Mouse (Mus musculus) cerebellum, adult 8-10 months (tissue): ENCODE data around the gene Adgrf3.
A peak's percentile ranks its signal among the peaks of the same experiment; 100 is the strongest.
"Not testable (repeated sequence)": the region's sequence is repeated elsewhere in the genome, so short reads cannot be mapped to it uniquely, and the experiment has no call there.

Source experiments
- DNase-seq: peaks from one replicate; pipeline ENCODE4 v3.0.0; 2022

Adgrf3 gene

DNA sequence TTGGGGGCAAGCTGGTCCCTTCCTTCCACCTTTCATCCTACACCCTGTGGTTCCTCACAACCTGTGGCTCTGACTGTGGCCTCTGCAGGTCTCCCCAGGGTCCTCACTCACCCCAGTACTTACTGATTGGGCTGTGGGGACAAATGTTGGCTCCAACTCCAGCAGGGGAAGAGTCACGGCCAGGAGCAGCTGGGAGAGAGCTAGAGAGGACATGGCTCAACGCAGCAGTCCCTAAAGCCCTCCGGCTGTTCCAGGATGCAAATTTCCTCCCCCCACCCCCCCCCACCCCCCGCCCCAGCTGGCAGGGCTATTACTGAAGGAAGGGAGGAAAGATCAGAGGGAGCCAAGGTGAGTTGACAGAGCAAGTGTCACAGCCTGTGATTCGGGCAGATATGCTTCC is at the start of gene Adgrf3:
Gene Adgrf3 (minus strand): TSS at position 230 of the 400 bp plus-strand sequence.
- no peak for DNase-seq

DNA sequence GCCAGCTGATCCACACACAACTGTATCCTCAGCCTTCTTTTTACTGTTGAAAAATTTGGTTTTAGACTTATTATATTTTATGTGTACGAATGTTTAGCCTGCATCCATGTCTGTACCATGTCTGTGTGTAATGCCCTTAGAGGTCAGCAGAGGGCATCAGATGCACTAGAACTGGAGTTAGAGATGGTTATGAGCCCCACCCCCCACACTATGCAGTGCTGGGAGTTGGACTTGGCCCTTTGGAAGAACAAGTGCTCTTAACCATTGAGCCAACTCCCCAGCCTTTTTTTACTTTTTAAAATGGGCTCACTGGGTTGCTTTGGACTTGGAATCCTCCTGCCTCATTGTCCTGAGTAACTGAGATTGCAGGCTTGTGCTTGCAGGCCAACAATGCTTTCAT is 42.1 kb upstream of the Adgrf3 start:
- no peak for DNase-seq

DNA sequence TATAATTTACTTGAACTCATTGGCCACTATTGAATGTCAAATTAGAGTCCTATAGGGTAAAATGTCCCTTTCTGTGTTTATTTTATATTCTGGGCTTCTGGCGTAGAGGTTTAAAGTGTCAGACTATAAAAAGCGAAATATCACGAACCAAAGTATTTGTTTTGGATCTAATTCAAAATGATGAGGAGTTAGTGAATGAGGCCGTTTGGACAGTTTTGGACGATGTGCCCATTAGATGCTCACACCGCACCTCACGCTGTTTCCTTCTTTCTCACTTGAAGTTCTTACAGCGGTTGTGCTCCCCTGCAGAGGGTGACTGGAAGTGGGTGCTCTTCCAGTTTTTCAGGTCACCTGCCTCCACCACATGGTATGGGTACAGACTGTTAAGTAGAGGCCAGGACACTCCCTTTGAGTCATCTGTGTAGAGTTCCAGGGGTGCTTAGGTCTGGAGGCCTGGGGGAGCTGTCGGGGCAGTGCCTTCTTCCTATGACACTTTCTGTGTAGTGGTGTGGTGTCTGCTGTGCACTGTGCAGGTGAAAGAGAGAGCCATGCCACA is 40.4 kb upstream of the Adgrf3 start:
- DNase-seq = no peak

DNA sequence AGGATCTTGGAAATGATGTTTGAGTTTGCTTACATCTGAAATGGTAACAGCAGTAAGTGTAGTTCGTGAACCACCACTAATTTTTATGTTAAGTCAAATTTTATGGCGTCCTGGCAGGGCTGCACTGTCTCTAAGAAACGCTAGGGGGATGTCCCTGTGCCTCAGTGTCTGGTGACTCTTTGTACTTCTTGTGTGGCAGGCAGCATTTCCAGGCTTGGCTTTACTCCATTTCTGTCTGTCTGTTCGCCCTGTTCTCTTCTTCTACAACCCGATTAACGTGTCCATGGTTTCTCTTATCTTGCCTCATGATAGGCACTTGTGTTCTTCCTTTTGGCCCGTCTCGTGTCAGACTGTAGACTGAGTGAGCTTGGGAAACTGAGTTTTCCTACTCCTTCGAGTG is 38.2 kb upstream of the Adgrf3 start:
- DNase-seq = no peak

DNA sequence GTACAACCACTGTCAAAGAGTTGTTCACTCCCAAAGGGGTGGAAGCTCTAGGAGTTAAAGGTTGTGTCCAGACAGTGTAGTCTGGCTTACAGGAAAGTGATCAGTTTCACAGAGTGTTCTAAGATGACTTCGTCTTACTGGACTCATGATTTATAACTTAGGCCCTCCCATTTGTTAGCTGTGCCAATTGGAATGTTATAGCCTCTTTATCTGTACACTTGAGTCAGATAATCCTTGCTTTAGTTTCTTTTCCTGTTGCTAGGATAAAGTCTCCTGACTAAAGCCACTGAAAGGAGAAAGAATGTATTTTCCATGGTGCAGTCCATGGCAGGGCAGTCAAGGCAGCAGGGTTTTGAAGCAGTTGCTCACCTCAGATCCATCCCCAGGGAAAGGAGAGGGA is 36.9 kb upstream of the Adgrf3 start:
- no peak for DNase-seq

DNA sequence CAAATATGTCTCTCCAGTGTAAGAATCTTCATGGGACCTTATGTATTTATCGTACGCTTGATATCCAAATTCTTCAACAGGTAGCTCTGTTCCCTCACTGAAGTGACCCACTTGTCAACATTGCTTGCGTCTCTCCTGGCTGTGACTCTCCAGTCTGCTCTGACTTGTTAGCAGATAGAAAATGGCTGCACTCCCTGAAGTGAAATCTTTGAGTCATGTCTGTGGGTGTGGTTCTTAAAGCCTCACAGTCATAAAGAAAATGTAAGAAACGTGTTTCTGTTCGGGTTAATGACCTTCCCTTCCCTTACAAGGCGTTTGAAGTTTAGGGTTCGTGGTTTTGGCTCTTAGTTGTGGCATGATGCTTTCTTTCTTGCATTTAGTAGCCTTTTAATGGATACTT is 35.0 kb upstream of the Adgrf3 start:
- DNase-seq = no peak

DNA sequence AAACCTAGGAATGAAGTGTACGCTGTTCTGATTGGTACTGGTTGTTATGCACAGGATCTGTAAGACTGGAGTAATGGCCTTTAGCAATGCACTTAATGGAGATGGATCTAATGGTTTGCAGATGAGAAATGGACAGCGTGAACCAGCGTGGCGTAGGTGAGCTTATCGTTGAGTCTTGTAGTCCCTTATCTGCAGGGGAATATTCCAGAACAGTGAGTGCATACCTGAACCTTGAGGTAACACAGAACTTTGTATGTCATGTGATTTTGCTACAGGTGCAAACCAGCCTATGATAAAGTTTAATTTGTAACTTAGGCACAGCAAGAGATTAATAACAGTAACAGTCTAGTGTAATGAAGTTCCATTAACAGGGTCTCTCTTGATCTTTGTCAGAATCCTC is 33.0 kb upstream of the Adgrf3 start:
- DNase-seq = no peak

DNA sequence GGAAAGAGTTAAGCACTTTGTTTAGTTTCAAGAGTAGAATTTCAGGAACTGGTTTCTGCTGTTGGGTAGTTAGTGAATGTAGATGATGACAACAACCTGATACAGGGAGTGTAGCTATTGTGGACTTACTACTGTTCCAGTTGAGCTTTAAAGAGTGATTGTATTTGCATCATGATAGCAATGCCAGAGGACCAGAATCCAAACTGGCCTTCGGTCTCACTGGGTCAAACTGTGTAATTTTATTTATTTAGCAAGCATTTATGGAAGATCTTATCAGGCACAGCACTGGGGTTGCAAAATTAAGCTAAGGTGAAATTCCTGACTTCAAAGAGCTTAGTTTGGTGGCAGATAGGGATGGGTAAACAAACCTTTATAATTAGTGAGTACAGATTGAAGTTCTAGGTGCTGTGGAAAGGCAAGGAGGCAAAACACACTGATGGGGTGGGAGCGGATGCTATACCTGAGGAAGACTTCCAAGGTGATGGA is 30.2 kb upstream of the Adgrf3 start:
- no peak for DNase-seq

DNA sequence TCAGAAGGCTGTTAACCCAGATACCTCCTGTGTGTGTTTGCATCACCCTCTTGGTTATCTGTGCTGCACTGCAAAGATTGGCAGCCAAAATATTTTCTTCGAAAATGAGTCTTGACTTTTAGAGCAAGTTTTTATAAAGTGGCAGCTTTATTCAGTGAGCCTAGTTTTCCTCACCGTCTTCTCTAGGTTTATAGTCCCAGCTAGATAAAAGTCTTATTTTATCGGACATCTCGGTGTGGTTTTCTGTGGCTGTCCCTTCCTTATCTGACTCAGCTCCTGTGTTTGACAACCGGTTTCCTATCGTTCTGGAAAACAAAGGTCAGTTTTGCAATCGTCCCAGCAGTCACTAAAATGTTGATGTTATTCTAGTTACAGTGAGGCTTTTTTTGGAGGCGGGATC is 28.5 kb upstream of the Adgrf3 start:
- DNase-seq = no peak

DNA sequence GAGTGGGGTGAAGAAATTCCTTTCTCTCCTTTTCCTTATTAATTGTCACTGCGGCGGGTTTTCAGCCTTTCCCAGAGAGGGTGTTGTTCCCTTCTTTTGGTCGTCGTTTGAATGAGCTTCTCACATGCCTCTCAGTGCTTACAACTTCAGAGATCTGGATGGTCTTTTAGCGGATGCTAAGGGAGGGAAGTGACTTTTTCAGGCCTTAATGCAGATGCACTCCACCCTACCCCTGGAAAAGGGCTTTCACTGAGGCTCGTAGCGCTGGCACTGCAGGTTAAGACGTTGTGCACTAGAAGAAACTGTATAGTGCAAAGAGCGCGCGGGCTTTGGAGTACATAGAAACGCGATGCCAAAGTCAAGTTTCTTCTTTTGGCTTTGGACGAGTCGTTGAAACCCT is 27.5 kb upstream of the Adgrf3 start:
- DNase-seq = peak; percentile 19

DNA sequence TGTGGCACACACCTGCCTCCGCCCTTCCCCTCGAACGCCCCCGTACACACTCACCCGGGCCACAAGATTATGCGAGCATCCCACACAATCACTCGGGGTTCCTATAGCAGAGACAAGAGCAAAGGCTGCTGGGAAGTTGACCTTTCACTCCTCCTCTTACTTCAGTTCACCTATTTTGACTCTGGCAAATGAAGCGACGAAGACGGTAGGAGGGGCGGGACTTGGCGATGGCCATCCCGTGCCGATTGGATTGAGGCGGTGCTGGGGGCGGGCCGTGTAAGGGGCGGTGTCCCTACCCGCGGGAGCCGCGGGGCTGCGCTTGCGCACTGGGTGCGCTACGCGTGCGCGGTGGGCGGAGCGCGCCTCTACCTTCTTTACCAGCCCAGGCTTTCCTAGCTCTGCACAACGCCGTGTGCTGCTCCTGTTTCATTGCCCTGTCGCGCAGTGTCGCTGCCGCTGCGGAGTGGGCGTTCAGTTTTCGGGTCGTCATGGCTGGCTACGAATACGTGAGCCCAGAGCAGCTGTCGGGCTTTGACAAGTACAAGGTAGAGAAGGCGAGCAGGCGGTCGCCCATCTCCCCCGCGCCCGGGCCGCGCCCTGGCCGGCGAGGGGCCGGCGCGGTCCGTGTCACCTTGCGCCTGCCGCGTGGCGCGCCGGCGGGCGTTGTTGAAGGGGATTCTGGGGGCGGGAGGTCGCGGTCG is 26.9 kb upstream of the Adgrf3 start, which contains the start of gene Selenoi:
Gene Selenoi (plus strand): TSS at position 311 of the 701 bp plus-strand sequence.
- peak; percentile 100 for DNase-seq

DNA sequence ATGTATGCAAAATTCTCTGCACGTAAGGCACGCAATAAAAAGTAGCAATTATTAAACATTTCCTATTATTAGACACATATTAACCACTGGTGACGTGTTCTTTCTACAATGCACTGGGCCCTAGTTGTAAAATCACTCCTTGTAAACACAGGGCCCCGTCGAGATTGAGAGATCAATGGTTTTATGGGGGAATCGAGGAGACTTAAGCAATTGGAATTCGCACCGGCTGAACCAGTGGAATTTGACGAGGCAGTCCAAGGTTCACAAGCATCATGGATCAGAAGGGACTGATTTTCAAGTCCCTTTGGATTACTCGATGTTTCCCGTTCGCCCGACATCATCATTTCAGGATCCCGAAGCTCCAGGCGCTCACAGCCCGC is 26.4 kb upstream of the Adgrf3 start:
- DNase-seq = no peak

DNA sequence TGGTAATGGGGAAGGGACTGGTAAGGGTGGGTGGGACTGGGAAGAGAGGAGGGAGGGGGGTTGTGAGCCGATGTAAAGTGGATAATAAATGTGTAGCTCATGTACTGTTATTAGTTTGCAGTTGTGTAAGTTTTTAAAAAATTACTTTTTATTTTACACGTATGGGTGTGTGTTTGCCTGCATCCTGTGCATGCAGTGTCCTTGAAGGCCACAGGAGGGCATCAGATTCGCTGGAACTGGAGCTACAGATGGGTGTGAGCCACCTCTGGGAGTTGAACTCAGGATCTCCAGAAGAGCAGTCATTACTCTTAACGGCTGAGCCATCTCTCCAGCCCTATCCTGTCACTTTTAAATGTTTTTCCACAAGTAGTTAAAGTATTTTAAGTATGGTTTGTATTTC is 25.4 kb upstream of the Adgrf3 start:
- peak; percentile 18 for DNase-seq

DNA sequence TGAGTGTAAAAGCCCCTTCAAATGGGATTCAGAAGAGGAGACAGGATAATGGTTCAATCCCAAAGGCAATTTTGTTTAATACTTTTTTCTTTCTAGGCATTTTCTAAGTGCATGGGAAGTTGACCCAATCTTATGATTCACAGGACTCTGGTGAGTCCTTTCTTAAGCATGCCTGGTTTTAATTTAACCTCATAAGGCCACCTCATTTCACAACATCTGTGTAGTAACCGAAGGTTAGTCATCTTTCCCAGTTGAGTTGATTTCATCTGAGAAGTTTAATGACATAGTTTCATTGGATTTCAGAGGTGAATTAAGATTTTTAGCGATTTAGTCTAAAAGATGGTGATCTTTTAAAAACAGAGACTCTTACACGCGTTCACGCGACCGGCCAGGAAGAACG is 17.2 kb upstream of the Adgrf3 start:
- DNase-seq = no peak

DNA sequence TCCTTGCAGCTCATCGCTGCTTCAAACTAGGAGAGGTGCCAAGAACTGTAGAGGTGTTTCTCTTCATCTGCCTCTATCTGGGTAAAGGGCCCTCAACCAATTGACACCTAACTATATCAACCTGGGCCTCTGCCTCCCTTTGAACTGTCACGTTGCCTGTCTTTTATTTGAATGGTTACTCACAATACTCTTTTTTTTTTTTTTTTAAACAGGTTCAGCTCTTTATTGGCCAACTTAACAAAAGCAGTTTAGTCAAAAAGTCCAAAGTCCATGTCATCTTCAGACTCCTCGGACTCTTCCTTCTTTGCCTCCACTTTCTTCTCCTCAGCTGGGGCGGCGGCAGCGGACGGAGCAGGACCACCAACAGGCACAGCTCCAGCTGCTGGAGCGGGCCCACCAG is 15.1 kb upstream of the Adgrf3 start:
- DNase-seq = no peak

DNA sequence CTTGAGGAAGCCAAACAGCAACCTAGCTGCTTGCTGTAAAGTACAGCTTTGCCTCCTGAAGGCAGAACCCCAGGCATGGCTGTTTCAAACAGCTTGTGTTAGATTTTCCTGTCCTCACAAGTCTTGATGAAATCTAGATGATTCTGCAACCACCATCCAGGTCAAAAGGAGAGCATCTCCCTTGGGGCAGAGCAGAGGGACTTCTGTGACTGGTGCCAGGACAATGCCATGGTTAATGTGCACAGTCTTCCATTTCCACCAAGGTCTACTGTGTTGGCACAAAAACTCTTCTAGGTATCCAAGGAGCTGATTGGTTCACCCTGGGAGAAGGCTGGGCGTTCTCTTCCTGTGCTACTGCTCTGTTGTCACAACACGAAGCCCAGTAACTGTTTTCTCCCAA is 14.2 kb upstream of the Adgrf3 start:
- DNase-seq = no peak

DNA sequence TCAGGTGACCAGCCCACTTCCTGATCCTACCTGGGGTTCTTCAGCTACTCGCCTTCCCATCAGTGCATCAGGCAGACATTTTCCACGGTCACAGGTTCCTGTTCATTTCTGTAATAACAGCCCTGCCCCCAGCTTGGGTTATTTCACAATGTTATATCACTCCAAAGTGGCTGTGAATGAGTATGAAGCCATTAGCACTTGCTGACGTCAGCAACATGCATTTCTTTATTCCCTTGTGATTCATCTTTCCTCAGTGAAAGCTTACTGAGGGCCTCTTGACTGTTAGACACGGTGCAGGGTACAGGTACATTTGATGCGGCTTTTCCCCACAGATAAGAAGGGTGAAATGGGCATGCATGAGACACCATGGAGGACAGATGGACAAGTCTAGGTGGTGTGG is 10.4 kb upstream of the Adgrf3 start:
- DNase-seq = no peak

DNA sequence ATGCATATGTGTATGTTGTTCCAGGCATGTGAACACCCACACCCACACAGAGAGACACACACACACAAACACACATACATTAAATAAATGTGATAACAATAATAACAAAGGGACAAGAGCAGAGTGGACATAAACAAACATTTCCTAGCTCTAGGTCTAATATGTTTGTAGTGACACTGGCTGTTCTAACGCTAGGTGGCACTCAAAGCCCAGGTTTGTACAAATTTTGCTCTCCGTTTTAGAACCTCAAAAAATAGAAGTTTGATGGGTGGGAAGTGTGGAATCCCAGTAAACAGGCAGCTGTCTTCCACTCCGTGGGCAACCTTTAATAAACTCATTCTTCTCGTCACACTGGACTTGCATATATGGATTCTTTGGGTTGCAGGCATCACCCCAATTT is 9.4 kb upstream of the Adgrf3 start:
- peak; percentile 63 for DNase-seq

DNA sequence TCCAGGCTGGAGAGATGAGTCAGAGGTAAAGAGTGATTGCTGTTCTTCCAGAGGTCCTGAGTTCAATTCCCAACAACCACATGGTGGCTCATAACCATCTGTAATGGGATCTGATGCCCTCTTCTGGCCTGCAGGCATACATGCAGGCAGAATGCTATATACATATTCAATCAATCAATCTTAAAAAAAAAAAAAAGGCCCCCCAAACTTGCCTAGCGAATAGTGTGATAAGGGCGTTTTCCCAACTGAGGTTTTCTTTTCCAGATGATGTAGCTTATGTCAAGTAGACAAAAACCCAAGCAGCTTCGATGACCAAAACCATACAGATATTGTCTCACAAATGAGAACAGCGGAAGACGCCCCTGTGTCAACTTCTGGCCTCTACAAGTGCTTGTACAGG is 5.2 kb upstream of the Adgrf3 start:
- DNase-seq = not testable (repeated sequence)

DNA sequence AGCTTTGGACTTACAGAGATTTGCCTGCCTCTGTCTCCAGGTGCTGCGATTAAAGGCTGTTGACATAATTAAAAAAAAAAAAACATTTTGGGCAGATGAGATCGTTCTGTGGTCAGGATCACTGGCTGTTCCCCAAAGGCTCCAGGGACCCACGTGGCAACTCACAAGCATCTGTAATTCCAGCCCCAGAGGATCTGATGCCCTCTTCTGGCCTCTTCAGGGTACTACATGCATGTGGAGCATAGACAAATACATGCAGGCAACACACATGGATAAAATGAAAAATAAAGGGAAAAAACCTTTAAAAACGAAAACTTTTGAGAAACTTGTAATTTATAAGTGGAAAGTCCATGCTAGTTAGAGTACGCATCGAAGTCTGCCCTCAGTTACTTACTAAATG is 1.8 kb upstream of the Adgrf3 start:
- no peak for DNase-seq

DNA sequence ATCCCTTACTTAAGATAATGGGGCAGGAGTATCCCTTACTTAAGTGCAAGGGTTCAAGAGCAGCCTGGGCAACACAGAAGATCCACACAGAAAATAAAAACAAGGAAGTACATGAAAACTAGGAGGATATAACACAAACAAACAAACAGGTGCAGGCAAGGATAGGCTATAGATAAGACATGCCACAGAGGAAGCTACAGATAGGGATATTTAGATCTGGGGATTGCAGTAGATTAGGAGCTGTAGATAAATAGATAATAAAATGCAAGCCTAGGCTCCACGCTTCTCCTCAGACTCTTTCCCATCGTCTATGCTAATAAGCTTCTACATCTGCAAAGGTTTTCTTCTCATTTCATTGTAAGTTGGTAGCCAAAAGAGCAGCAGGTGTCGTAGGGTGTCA is 488 bp downstream of the Adgrf3 start:
- no peak for DNase-seq

DNA sequence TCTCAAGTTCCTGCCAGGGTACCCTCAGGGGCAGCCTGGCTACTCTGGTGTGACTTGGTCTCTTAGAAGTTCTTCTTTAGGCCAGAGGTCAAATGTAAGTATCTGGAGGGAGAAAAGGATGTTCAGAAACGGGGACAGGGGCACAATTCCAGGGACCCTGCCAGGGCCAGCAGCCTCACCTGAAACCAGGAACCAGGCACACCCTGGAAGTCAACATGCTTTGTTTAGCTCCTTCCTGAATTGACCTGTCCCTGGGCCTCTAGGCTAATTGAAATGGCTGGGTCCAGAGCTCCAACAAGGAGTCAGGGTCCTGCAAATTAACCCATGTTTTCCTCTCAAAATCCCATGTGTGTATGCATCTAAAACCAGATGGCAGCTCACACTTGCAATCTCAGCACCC is 1.1 kb downstream of the Adgrf3 start:
- no peak for DNase-seq

DNA sequence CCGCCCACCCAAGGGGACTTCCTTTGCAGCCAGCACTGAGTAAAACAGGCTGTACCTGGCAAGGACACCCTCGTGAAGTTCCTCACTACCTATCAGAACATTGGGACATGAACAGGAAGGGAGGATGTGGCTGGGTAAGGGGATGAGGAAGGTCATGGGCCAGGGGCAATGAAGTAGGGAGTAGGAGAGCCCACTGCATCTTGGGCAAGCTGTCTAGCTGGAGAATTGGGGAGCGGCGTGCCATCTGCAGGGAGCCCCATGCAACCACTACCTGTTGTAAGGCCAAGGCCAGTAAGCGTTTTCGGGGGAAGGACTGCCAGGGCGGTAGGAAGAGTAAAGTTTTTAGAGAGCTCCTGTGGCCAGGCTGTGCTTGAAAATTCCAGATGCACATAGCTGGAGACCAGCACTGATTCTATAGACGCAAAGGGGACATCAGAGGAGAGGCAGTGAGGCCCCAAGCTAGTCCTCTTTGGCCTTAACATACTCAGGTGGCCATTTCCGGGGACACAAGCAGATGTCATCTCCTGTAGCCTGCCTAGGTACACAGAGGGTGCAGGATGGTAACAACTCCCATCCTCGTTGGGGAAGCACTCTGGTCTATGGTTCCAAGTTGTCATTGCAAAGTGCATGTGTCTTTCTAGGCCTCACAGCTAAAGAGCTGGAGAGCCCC is 2.2 kb downstream of the Adgrf3 start:
- DNase-seq = no peak

DNA sequence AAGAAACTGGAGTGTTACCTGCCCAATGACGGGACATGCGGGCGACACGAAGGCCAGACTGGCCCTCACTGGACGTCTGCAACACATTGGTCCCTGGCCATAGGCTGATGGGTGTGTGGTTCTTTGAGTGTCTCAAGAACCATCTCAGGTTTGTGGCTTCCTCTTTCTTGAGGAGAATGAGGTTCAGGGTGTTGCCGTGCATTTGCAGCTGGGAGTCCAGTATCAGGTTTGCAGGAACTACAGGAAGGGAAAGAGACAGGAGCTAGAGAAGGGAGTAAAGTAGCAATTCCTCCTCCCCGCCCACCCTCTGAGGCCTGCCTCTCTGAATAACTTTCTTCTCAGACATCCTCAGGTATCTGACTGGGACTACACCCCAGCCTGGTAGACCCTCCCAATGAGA is 3.3 kb downstream of the Adgrf3 start:
- DNase-seq = no peak

DNA sequence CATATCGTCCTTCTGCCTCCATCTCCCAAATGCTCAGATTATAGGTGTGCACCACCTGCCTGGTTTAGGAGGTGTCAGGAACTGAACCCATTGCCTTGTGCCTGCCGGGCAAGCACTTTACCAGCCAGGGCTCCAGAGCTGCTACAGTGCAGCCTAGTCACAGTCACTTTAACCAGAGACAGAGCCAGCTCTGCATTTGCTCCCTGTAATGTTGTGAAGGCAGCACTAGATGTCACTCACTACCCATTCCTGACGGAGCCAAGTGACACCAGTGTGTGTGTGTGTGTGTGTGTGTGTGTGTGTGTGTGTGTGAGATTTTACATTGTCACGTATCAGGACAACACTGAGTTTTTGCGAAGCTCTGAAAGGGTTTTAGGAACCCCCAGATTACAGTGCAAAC is 4.0 kb downstream of the Adgrf3 start:
- peak; percentile 9 for DNase-seq
